Mouse (Mus musculus): ENCODE results near the gene Gm11168.
A peak's percentile ranks its signal among the peaks of the same experiment; 100 is the strongest.
"Not testable (repeated sequence)": the region's sequence is repeated elsewhere in the genome, so short reads cannot be mapped to it uniquely, and the experiment has no call there.

Gm11168 gene

GRCm38 (mm10) chr9:3002794-3003396 is at the start of gene Gm11168:
Gene Gm11168 (plus strand): TSS chr9:3003346.
- DNase-seq = not testable (repeated sequence)

GRCm38 (mm10) chr9:3000445-3000972 is 2.6 kb upstream of the Gm11168 start, which contains the start of gene Gm10722:
Gene Gm10722 (plus strand): TSS chr9:3000922.
- not testable (repeated sequence) for DNase-seq

DNA sequence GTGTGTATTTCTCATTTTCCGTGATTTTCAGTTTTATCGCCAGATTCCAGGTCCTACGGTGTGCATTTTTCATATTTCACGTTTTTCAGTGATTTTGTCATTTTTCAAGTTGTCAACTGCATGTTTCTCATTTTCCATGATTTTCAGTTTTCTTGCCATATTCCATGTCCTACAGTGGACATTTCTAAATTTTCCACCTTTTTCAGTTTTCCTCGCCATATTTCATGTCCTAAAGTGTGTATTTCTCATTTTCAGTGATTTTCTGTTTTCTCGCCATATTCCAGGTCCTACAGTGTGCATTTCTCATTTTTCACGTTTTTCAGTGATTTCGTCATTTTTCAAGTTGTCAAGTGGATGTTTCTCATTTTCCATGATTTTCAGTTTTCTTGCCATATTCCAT is 2.1 kb upstream of the Gm11168 start:
- DNase-seq = peak; percentile 5

DNA sequence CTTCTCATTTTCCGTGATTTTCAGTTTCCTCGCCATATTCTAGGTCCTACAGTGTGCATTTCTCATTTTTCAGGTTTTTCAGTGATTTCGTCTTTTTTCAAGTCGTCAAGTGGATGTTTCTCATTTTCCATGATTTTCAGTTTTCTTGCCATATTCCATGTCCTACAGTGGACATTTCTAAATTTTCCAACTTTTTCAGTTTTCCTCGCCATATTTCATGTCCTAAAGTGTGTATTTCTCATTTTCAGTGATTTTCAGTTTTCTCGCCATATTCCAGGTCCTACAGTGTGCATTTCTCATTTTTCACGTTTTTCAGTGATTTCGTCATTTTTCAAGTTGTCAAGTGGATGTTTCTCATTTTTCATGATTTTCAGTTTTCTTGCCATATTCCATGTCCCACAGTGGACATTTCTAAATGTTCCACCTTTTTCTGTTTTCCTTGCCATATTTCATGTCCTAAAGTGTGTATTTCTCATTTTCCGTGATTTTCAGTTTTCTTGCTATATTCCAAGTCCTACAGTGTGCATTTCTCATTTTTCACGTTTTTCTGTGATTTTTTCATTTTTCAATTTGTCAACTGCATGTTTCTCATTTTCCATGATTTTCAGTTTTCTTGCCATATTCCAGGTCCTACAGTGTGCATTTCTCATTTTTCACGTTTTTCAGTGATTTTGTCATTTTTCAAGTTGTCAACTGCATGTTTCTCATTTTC is 1.0 kb upstream of the Gm11168 start:
- peak; percentile 97 for DNase-seq

- DNase-seq = not testable (repeated sequence)
Observed at GRCm38 (mm10) chr9:3006179-3006578, 3.0 kb downstream of the Gm11168 start.

GRCm38 (mm10) chr9:3006636-3007035 is 3.5 kb downstream of the Gm11168 start:
- DNase-seq = peak; percentile 87

GRCm38 (mm10) chr9:3007272-3007671 is 4.1 kb downstream of the Gm11168 start:
- DNase-seq = not testable (repeated sequence)

DNA sequence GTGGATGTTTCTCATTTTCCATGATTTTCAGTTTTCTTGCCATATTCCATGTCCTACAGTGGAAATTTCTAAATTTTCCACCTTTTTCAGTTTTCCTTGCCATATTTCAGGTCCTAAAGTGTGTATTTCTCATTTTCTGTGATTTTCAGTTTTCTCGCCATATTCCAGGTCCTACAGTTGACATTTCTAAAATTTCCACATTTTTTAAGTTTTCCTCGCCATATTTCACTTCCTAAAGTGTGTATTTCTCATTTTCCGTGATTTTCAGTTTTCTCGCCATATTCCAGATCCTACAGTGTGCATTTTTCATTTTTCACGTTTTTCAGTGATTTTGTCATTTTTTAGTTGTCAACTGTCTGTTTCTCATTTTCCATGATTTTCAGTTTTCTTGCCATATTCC is 6.2 kb downstream of the Gm11168 start:
- DNase-seq = not testable (repeated sequence)

- DNase-seq = not testable (repeated sequence)
Observed at GRCm38 (mm10) chr9:3012054-3012621, 9.0 kb downstream of the Gm11168 start.

DNA sequence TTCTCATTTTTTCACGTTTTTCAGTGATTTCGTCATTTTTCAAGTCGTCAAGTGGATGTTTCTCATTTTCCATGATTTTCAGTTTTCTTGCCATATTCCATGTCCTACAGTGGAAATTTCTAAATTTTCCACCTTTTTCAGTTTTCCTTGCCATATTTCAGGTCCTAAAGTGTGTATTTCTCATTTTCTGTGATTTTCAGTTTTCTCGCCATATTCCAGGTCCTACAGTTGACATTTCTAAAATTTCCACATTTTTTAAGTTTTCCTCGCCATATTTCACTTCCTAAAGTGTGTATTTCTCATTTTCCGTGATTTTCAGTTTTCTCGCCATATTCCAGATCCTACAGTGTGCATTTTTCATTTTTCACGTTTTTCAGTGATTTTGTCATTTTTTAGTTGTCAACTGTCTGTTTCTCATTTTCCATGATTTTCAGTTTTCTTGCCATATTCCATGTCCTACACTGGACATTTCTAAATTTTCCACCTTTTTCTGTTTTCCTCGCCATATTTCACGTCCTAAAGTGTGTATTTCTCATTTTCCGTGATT is 9.7 kb downstream of the Gm11168 start, which contains the start of gene Gm10721:
Gene Gm10721, plus strand, starts transcription at position 408 of the 547 bp plus-strand sequence.
- not testable (repeated sequence) for DNase-seq

DNA sequence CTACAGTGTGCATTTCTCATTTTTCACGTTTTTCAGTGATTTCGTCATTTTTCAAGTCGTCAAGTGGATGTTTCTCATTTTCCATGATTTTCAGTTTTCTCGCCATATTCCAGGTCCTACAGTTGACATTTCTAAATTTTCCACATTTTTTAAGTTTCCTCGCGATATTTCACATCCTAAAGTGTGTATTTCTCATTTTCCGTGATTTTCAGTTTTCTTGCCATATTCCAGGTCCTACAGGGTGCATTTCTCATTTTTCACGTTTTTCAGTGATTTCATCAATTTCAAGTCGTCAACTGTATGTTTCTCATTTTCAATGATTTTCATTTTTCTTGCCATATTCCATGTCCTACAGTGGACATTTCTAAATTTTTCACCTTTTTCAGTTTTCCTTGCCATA is 12.2 kb downstream of the Gm11168 start, which contains the start of gene Gm10720:
Gene Gm10720, plus strand, starts transcription at position 301 of the 400 bp plus-strand sequence.
- DNase-seq = not testable (repeated sequence)

DNA sequence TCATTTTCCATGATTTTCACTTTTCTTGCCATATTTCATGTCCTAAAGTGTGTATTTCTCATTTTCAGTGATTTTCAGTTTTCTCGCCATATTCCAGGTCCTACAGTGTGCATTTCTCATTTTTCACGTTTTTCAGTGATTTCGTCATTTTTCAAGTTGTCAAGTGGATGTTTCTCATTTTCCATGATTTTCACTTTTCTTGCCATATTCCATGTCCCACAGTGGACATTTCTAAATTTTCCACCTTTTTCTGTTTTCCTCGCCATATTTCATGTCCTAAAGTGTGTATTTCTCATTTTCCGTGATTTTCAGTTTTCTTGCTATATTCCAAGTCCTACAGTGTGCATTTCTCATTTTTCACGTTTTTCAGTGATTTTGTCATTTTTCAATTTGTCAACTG is 12.8 kb downstream of the Gm11168 start:
- not testable (repeated sequence) for DNase-seq

DNA sequence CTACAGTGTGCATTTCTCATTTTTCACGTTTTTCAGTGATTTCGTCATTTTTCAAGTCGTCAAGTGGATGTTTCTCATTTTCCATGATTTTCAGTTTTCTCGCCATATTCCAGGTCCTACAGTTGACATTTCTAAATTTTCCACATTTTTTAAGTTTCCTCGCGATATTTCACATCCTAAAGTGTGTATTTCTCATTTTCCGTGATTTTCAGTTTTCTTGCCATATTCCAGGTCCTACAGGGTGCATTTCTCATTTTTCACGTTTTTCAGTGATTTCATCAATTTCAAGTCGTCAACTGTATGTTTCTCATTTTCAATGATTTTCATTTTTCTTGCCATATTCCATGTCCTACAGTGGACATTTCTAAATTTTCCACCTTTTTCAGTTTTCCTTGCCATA is 14.0 kb downstream of the Gm11168 start, which contains the start of gene Gm10719:
Gene Gm10719, plus strand, starts transcription at position 301 of the 400 bp plus-strand sequence.
- not testable (repeated sequence) for DNase-seq

- DNase-seq = not testable (repeated sequence)
Observed at GRCm38 (mm10) chr9:3018944-3019343, 15.8 kb downstream of the Gm11168 start.

DNA sequence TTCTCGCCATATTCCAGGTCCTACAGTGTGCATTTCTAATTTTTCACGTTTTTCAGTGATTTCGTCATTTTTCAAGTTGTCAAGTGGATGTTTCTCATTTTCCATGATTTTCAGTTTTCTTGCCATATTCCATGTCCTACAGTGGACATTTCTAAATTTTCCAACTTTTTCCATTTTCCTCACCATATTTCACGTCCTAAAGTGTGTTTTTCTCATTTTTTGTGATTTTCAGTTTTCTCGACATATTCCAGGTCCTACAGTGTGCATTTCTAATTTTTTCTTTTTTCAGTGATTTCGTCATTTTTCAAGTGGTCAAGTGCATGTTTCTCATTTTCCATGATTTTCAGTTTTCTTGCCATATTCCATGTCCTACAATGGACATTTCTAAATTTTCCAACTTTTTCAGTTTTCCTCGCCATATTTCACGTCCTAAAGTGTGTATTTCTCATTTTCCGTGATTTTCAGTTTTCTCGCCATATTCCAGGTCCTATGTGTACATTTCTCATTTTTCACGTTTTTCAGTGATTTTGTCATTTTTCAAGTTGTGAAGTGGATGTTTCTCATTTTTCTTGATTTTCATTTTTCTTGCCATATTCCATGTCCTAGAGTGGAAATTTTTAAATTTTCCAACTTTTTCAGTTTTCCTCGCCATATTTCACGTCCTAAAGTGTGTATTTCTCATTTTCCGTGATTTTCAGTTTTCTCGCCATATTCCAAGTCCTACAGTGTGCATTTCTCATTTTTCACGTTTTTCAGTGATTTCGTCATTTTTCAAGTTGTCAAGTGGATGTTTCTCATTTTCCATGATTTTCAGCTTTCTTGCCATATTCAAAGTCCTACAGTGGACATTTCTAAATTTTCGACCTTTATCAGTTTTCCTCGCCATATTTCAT is 16.9 kb downstream of the Gm11168 start:
- peak; percentile 33 for DNase-seq

GRCm38 (mm10) chr9:3022316-3023008 is 19.3 kb downstream of the Gm11168 start:
- peak; percentile 60 for DNase-seq

- DNase-seq = not testable (repeated sequence)
Observed at GRCm38 (mm10) chr9:3023312-3023984, 20.3 kb downstream of the Gm11168 start, which contains the start of gene Gm10718. Gene Gm10718 (plus strand): TSS chr9:3023547.

DNA sequence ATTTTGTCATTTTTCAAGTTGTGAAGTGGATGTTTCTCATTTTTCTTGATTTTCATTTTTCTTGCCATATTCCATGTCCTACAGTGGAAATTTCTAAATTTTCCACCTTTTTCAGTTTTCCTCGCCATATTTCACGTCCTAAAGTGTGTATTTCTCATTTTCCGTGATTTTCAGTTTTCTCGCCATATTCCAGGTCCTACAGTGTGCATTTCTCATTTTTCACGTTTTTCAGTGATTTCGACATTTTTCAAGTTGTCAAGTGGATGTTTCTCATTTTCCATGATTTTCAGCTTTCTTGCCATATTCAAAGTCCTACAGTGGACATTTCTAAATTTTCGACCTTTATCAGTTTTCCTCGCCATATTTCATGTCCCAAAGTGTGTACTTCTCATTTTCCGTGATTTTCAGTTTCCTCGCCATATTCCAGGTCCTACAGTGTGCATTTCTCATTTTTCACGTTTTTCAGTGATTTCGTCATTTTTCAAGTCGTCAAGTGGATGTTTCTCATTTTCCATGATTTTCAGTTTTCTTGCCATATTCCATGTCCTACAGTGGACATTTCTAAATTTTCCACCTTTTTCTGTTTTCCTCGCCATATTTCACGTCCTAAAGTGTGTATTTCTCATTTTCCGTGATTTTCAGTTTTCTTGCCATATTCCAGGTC is 21.0 kb downstream of the Gm11168 start:
- peak; percentile 37 for DNase-seq

DNA sequence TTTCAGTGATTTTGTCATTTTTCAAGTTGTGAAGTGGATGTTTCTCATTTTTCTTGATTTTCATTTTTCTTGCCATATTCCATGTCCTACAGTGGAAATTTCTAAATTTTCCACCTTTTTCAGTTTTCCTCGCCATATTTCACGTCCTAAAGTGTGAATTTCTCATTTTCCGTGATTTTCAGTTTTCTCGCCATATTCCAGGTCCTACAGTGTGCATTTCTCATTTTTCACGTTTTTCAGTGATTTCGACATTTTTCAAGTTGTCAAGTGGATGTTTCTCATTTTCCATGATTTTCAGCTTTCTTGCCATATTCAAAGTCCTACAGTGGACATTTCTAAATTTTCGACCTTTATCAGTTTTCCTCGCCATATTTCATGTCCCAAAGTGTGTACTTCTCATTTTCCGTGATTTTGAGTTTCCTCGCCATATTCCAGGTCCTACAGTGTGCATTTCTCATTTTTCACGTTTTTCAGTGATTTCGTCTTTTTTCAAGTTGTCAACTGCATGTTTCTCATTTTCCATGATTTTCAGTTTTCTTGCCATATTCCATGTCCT is 21.8 kb downstream of the Gm11168 start, which contains the start of gene Gm10717:
Gene Gm10717, plus strand, starts transcription at position 506 of the 556 bp plus-strand sequence.
- DNase-seq = peak; percentile 8

Measured in right cerebral cortex, adult 18-20 months (tissue).